Mouse (Mus musculus): ENCODE data around the gene Jaml. TPM values are rescaled to one million over a fixed set of nuclear protein-coding genes. Genes with fewer than 3 reads are reported as not detected.
A peak's percentile ranks its signal among the peaks of the same experiment; 100 is the strongest.
"Not testable (repeated sequence)": the region's sequence is repeated elsewhere in the genome, so short reads cannot be mapped to it uniquely, and the experiment has no call there.

The Jaml gene
- not detected for total RNA-seq (2022)

DNA sequence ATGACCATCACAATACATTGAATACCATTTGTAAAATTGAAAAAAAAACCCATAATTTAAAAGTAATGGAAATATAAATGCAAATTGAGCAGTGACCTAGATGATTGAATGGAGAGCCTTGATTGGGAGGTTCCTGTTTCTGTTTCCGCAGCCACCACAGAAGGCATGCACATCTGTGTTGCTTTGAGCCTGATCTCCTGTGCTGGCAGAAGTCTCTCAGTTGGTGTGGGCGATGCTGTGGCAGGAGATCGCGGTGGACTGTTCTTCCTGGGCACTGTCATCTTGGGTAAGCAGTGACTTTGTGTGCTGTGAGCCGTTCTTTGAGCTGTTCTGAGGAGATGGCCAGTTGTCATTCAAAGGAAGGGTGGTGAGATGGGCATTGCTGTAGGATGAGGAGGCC, at the start of gene Jaml:
Gene Jaml, plus strand, starts transcription at position 173 of the 400 bp plus-strand sequence.
- no peak for DNase-seq (ENCODE audit: low spot score)

DNA sequence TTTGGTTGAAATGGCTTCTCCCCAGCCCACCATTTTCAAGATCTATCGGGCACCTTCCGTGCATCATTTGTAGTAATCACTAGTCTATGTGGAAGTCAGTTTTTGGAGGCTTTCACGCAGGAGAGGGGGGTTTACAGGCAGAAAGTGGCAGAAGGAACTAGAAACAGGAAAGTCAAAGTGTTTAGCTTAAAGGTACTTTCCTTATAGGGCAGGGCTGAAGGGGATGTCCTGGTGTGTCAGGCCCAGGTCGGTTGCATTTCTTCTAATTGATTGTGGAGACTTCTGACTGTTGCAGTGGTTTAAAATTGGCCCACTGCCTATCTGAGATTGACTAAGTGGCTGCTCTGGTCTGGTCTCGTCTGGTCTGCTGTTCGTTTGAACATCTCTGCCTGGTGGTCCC, 48.6 kb upstream of the Jaml start:
- no peak for DNase-seq (ENCODE audit: low spot score)

DNA sequence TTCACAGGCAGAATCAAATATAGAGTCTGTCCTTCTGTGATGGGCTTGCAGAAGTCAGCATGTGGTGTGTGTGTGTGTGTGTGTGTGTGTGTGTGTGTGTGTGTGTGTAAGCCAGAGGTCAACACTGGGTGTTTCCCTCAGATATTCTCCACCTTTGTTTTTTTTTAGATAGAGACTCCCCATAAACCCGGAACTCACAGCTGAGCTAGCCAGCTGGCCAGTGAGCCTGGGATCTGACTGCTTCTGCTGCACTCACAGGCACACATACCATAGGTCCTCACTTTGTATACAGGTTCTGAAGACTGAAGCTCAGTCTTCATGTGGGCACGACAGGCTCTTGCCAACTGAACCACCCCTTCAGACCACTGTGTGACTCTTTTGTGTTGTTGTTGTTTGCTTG, 46.7 kb upstream of the Jaml start:
- DNase-seq (ENCODE audit: low spot score): no peak

DNA sequence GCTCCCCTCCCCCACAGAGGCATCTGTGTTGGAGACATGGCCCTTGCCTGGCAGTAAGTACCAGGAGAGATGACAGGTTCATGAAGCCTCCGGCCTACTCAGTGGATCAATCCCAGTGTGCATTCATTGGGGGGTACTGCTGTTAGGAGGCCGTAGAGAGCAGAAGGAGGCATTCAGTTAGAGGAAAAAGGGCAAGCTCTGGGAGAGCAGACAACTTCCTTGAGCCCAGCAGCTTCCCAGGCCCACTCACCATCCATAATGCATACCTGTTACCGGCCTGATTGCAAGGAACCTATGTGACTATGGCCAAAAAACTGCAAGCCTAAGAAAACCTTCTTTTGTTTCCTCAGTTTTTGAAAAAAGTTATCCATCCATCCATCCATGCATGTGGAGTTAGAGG, 44.5 kb upstream of the Jaml start:
- DNase-seq (ENCODE audit: low spot score): no peak

DNA sequence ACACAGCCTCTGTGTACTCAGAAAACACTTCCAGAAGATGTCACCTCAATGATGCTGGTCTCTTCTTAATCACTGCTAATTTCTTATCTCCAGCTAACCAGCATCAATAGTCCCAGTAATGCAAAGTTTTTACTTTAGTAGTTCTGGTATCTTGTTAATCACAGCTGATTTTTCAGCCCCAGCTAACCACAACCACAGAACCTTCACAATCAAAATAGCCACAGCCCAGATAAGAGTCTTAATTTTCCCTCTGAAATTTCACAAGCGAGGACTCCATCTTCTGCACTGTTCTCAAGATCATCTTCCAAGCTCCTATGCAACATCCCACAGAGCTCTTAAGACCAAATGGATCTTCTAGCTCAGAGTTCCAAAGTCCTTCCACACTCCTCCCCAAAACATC, 41.2 kb upstream of the Jaml start:
- not testable (repeated sequence) for DNase-seq (ENCODE audit: low spot score)

DNA sequence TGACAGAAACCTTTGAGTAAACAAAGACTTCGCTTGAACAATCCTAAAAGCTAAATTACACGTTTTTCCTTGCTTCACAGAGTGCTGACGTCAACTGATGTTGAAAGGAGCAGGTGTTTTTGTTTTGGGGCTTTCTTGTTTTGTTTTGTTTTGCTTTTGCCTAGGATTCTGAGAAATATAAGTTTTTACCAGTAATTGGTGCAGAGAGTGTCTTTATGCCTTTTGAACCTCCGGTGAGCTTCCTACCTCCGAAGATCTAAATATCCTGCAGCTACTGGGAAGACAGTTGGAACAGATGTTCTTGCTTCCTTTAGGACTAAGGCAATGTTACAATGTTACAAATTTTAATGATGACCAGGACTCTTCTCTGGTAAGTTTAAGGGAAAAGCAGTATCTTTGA, 39.5 kb upstream of the Jaml start, which contains the start of gene Mpzl2:
Gene Mpzl2, plus strand, starts transcription at position 301 of the 400 bp plus-strand sequence.
- DNase-seq (ENCODE audit: low spot score): no peak

DNA sequence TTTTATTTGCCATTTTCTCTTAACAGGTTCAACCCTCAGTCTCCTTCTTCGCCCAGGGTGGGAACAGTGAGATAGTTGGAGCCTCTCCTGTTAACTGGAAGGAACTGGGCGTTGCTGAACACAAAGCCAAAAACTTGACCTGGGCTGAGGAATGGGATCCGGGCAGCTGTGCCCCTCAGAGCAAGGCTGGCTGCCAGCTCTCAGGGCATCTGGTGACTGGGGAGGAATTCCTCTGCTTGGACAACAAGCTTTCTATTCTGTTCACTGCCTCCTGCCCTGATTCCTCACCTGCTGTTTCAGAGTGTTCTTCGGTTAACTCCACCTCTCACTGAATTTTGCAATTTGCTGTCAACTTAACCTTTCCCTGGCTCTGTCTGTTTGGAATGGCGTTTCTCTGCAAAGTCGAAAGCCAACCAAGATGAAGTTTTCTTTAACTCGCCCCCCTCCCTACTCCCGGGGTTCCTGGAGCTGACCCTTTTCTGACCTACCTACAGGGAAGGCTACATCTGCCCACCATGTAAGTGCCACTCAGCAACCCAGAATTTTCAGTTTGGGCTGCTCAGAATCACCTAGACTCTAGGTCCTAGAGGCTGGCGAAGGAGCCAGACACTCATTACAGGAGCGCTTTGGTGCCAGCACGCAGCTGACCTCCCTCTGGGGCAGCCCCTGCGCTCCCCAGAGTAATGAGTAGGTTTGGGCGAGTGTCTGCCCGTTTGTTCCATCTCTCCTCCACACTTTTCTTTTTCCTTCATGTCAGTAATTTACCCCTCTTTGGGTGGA, 38.7 kb upstream of the Jaml start:
- no peak for DNase-seq (ENCODE audit: low spot score)

DNA sequence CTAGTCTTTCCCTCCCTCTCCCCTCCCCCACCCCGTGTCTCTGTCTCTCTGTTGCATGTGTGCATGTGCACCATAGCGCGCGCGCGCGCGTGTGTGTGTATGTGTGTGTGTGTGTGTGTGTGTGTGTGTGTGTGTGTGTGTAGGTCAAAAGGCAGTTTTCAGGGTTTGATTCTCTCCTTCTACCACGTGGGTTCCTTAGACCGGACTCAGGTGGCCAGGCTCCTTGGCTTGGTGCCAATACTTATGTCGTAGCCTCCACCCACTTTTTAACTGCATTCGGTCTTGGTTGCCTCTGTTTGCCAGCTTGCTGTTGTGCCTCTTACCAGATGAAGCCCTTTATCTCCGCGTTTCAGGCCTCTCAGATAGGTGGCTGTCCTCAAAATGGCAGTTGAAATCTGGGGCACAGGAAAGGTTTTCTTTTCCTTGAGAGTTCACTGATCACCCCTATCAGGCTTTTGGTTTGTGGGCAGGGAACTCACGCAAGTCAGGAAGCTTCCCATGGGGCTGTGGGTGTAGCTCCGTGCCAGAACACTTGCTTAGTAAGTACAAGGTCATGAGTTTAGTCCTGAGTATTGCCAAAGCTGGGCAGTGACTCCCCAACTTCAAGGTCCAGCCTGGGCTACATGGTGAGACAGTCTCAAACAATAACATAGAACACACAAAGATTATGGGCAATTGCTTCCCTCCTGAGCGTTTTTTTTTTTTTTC, 37.7 kb upstream of the Jaml start:
- no peak for DNase-seq (ENCODE audit: low spot score)

DNA sequence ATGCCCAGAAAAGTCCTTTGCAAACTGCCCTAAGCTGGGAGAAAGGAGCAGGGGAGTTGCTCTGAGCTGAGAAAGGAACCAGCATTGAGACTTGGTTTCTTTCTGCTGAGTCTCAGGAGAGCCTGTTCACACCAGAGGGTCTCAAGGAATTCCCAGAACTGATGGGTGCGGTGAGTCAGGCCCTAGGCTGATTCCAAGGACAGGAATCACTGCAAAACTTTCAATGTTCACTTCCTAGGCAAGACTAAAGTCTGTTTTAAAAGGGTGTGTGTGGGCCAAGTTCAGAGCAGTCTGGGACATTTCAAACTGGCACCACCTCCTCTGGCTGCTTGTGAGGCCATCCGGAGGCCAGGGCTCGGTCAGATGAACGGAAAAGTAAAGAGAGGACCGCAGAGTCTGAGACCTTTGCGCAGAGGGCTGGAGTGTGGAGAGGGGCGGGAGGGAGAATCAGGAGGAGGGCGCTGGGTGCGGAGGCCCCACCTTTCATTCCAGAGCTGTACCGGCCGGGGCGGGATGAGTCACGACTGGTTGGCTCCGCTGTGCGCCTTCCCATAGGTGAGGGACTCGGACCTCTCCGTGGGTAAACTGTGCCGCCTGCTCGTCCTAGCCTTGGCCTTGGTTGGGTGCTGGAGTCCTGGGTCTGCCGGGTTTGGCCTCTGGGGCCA, 36.8 kb upstream of the Jaml start:
- DNase-seq (ENCODE audit: low spot score): no peak

DNA sequence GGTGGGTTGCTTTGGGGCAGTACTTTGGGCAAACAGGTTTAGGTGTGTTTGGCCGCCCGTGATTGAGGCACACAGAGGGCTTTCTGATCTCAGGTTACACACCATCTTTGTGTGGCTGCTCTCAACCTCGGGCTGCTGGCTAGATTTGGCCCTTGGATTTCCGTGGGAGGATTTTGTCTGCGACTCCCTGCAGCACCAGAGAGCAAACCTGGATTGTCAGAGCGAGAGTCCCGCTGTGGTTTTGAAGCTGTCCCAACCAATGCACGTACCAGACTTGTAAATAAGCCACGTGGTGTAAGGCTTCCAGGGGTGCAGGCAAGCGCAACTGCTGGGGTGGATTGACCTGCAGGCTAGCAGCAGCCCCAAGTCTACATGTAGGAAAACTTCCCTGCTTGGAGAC, 36.0 kb upstream of the Jaml start:
- no peak for DNase-seq (ENCODE audit: low spot score)

DNA sequence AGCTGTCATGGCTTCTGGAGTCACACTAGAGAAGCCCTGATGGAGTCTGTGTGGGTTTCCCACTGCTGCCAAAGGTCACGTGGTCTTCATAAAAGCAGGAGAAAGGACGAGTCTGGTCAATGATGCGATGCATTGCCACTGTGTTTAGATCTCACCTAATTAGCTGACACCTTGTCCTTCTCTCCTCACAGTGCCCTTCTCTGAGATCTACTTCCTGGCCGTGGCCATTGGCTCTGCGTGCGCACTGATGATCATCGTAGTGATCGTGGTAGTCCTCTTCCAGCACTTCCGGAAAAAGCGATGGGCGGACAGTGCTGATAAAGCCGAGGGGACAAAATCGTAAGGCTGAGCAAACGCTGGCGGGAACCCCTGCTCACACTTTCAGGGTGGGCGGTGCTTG, 32.0 kb upstream of the Jaml start:
- DNase-seq (ENCODE audit: low spot score): no peak

DNA sequence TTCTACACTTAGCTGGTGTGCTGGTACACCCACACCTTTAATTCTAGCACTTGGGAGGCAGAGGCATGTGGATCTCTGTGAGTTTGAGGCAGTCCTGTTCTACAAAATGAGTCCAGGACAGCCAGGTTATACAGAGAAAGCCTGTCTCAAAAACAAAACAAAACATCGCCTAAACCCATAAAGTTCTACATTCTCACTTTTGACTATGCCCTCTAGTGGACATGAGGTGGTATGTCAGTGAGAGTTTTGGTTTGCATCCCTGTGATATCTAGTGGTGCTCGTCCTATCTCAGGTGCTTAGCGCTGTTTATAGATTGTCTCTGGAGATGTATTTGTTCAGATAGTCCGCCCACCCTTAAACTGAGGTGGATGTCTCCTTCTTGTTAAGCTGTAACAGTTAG, 30.5 kb upstream of the Jaml start:
- no peak for DNase-seq (ENCODE audit: low spot score)

DNA sequence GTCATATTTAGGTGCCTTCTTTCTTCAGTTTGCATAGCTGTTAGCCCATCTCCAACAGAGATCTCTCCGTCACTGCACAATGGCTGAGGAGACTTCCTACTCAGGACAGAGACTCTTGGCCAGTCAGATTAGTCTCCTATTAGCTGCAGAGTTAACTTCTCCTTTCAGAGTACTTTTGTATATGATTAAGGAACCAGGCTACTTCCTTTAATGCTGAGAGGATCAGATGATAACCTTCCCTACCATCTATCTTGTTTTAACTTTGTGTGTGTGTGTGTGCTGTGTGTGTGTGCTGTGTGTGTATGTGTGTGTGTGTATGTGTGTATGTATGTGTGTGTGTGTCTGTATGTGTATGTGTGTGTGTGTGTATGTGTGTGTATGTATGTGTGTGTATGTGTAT, 29.3 kb upstream of the Jaml start:
- DNase-seq (ENCODE audit: low spot score): no peak

DNA sequence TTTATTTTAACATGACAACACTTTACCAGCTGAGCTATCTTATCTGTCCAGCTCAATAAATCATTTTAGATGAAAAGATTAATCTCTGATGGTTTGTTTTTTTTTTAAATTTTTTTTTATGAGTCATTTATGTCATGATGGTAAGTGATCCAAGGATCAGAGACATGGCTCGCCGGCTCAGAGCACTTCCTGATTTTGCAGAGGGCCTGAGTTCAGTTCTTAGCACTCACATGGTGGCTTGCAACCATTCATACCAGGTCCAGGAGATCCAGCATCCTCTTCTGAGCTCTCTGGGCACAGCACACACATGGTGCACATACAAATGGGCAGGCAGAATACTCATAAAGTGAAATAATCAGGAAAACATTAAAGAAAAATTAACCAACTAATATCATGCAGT, 28.7 kb upstream of the Jaml start:
- no peak for DNase-seq (ENCODE audit: low spot score)

DNA sequence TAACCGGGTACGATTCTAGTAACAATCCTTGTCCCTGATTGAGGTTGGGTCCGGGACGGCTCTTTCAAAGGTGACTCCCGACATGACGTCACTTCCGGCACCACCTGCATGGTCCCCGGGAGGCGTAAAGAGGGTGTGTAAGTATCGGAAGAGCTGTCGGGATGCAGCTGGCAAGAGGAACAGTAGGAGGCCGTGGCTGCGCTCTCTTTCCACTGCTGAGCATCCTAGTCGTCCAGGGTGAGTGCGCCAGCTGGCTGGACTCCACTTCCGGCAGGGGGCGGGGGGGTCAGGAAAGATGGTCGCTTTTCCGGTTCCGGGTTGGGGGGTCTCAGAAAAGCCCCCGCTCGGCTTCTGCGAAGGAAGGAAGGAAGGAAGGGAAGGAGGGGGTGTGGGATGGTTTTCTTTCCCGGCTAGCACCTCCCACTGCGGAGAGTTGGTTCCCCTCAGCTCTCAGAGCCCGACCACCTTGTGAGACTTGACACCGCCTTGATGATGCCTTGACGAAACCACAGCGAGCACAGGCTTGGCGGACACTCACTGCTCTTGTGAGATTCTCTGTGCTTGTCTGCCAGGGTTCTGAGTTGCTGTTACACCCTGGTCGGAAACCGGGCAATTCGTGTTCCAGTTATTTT, 23.8 kb upstream of the Jaml start, which contains the start of gene Mpzl3:
Gene Mpzl3, plus strand, starts transcription at position 105 of the 632 bp plus-strand sequence.
- peak; percentile 55 for DNase-seq (ENCODE audit: low spot score)

DNA sequence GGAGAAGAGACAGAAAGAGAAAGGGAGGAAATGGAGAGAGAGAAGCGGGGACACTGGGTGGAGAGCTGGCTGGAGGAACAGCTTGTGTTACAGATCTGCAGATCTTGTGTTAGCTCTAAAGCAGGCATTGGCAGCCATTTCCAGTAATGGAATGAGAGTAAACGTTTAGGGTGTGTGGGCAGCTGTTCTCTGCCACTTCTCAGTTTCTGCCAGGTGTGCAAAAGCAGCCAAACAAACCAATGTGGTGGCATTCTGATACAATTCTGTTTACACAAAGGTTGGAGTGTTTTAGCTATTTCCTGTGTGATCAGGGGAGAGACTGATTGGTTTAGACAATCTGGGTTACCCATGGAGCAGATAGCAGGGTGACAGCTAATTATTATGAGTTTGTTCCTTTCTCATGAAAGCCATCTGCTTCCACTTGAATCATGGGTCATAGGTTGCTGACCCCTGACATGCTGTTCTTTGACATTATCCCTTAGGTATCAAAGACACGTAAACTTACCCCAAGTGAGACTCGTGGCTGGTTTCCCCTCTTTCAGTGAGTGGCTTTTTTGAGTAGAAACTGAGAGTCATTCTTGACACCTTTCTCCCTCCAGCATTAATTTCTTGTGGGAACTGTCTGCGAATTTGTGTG, 20.6 kb upstream of the Jaml start:
- DNase-seq (ENCODE audit: low spot score): no peak

DNA sequence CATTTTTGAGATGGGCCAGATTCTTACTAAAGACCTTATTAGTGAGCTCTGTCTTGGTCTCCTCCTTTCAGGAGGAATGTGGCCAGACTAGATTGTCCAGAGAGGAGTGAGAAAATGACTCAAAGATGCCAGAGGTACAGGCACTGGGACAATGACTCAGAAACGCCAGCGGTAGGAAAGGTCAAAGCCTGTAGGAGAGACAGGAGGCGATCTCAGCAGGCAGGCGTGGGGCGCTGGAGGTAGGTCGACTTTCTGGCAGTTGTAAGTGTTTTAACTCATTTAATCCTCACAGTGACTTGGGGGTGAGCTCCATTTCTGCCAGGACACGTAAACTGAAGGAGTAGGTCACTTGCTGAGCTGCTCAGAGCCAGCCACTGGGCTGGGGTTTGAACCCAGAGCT, 18.8 kb upstream of the Jaml start:
- no peak for DNase-seq (ENCODE audit: low spot score)

DNA sequence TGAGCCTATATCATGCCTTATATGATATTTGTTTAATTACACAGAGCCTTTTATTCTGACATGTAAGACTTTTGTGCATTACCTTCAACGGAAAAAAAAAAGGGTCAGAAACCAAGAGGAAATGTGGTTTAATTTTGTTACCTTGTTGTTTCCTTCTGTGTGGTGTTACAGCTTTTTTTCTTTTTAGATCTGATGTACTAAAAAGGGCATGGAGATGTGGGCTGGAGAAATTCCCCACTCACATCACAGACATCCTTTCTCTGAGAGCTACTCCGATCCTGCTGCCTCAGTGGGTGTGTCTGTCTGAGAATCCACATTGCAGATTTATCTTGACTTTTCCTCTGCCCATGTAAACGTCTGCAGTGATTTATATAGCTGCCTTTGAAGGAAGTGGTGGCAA, 16.3 kb upstream of the Jaml start:
- no peak for DNase-seq (ENCODE audit: low spot score)

DNA sequence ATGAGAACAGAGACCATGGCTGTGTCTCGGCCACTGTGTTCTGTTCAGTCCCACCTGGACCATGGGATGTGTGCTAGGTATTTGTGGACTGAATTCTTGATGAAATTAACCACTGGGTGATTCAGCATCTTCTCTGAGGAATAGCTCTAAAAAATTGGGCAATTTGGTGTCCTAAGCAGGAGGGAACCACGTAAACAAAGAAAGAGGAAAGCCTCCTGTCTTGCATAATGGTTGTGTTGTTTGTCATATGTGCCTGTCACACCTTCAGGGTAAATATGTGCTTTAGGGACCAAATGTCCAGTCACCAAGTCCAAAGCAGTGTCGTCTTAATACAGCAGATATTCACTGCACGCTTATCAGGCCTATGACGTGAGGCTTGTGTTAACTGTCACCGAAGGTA, 14.6 kb upstream of the Jaml start:
- no peak for DNase-seq (ENCODE audit: low spot score)

DNA sequence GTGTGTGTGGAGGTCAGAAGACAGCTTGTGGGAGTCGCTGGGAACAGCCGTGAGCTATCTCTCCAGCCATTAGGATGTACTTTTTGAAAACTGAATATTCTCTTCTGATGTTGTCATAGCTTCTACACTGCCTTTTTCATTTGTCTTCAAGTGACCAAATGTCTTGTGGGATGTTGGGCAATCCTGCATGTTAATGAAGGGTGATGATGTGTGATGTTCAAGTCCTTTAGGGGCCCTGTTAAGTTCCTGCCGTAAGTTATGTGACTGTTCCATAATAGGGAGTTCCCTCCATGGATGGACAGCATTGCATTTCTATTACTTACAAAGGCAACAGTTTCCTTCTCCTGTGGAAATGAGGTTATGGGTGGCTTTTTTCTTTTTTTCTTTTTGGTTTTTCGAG, 12.2 kb upstream of the Jaml start:
- DNase-seq (ENCODE audit: low spot score): no peak

DNA sequence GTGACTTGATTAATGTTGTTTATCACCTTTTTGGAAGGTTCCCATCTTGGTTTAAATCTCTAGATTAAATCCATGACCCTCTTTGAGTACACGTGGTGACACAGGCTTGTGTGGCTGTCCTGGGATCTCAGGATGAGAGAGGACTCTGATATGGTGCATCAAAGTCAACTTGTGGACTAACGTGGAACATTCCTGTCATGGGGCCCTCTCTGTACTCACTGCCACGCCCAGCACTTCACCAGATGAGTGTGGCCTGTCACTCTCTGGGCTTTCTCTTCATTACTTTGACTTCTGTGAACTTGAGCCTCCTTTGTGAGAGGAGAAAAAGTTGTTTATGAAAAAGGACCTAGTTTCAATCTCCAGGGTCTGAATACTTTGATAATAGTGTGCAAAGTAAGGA, 7.2 kb upstream of the Jaml start:
- no peak for DNase-seq (ENCODE audit: low spot score)

DNA sequence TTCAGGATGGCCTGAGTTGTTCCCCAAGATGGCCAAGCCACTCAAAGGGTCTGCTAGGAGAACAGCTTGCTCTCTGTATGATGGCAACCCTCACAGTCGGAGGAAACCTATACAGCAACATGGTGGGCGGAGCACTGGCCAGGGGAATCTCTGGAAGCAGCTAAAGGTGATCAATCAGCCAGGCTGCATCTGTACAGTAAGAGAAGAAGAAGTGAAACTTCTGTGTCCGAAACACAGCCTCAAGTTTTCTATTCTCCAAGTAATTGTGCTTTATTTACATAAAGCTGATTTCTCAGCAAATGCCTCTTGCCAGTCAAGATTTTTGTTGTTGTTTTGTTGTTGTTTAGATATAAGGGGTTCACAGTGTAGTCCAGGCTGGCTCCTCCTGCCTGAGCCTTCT, 1.1 kb upstream of the Jaml start:
- DNase-seq (ENCODE audit: low spot score): no peak

All from heart, adult 8-10 months (tissue).